Mouse (Mus musculus): ENCODE data around the gene Axin1.
"Not testable (repeated sequence)": the region's sequence is repeated elsewhere in the genome, so short reads cannot be mapped to it uniquely, and the experiment has no call there.

- TF ChIP-seq NRF1 (IDR thresholded peaks at IDR 0.05; ENCODE audit: low read depth, low read length); BHLHE40 (IDR thresholded peaks at IDR 0.05; ENCODE audit: low read depth, low read length); ZC3H11A (IDR thresholded peaks at IDR 0.05; ENCODE audit: low read depth, low read length); POLR2A (IDR thresholded peaks at IDR 0.05; ENCODE audit: low read depth, low read length); TCF12 (IDR thresholded peaks at IDR 0.05; ENCODE audit: low read depth, low read length); MAX (IDR thresholded peaks at IDR 0.05; ENCODE audit: low read length); ZKSCAN1 (IDR thresholded peaks at IDR 0.05; ENCODE audit: borderline replicate concordance, low read depth, low read length); EP300 (IDR thresholded peaks at IDR 0.05; ENCODE audit: low read length); POLR2AphosphoS2 (IDR thresholded peaks at IDR 0.05; ENCODE audit: low read depth, low read length); SIN3A (IDR thresholded peaks at IDR 0.05; ENCODE audit: low read length); MAFK (IDR thresholded peaks at IDR 0.05; ENCODE audit: insufficient replicate concordance, low read length): not testable (repeated sequence)
- TF ChIP-seq CTCF (conservative IDR thresholded peaks at IDR 0.05 in 1 of 2, IDR thresholded peaks at IDR 0.05 in 1 of 2; ENCODE audit: low read depth in 2 of 2, low read length in 2 of 2), result peak; percentile 11 to 77; a peak in 2 of 4 replicates
- peak; percentile 45 for TF ChIP-seq SMC3 (IDR thresholded peaks at IDR 0.05; ENCODE audit: low read depth, low read length)
Observed at GRCm38 (mm10) chr17:26099316-26099715, 39.2 kb upstream of the Axin1 start.

Data from CH12.LX (cell line).